Mouse (Mus musculus): ENCODE measurements at regions not wholly inside any gene's neighbourhood (a gene's known extent, or its start where the extent isn't known, plus 50 kb on each side); places are given as distances from the start of the nearest gene placed in this dataset.
A peak's percentile ranks its signal among the peaks of the same experiment; 100 is the strongest.

GRCm38 (mm10) chr1:88968142-88968541 is 102.1 kb upstream of the Sh3bp4 start:
- no peak for DNase-seq

- no peak for DNase-seq
These were observed 101.2 kb upstream of the Sh3bp4 start for GRCm38 (mm10) chr1:88969016-88969415.

- DNase-seq = no peak
These were observed 100.6 kb upstream of the Sh3bp4 start for GRCm38 (mm10) chr1:88969630-88970029.

DNA sequence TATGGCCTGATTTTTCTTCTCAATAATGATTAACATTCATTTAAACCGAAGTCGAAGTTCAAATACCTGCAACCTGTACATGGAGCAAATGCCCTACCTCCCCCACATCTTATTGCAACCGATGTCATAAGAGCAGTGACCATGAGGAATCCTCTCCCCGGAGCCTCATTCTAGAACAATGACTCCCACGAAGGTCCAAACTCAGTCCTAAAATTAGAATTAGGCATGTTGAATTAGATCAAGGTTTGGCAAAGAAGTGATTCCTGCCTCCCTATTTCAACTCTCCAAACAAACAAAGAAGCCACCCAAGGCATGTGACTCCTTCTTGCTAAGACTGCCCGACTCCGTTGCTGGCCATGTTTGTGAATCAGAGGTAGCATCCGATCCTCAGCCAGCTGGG is 94.1 kb upstream of the Sh3bp4 start:
- peak; percentile 30 for DNase-seq

DNA sequence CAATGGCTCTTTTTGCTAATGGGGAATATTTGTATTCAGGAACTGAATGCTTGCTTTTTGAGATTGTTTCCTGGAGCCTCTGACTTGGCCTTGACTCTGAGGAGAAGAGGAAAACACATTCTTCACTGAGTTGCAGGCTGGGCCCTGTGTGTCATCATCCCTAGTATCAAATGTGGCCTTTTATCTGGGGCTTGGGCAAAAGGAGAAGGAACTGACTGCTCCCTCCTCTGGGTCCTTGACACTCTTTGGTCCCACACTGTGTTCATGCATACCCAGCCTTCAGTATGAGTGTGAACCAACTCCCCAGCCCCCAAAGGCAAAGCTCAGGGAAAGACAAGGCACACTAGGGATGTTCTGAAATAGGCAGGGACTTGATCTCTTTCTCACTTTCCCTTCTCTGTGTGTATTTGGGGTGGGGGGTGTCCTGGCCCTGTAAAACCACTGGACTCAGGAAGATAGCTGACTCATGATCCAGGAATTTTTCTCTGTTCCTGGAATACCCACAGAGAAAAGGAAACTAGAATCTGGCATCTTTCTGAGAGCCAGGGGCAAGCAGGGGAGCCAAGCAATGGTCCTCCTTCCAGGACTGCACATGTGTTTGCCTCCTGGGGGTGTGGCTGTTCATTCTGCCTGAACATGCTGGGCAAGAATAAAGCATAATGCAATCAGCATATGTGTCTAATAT is 82.1 kb upstream of the Sh3bp4 start:
- DNase-seq = no peak

GRCm38 (mm10) chr1:88994588-88995331 is 75.5 kb upstream of the Sh3bp4 start:
- no peak for DNase-seq

DNA sequence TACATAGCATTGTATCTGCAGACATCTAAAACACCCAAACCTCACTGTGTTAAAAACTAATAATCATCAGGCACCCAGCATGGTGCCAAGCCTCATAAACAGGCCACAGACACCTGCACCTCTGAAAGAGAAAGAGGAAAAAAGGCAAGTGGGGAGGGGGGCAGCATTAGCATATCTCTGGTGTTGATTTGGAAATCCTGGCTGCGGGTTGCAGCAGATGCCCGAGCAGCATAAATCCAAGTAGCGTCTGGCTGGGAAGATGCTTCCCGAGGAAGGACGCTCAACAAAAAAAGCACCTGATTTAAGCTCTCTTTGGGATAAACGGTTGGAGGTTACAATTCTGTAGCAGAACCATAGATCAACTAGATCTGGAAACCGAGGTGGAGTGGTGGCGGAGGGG is 74.3 kb upstream of the Sh3bp4 start:
- no peak for DNase-seq

DNA sequence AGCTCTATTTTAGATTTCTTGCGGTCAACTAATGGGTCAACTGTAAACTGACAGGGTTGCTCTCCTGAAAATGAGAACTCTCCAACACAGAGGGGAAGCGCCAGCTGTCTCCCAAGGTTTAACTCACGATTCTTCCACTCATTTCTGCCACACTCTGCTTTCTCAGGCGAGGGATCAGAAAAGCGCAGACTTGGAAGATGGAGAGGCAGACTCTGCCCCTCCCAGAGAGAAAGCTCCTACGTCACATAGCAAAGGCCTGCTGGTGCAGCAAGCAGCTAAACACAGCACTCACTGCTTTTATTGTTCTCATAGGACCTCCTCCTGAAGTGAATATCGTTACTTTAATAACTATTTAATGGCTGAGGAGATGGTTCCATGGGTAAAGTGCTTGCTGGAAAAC is 73.6 kb upstream of the Sh3bp4 start:
- DNase-seq = no peak

- no peak for DNase-seq
These were observed 72.4 kb upstream of the Sh3bp4 start for GRCm38 (mm10) chr1:88997847-88998246.

- DNase-seq = no peak
These were observed 67.9 kb upstream of the Sh3bp4 start for GRCm38 (mm10) chr1:89002326-89002725.

DNA sequence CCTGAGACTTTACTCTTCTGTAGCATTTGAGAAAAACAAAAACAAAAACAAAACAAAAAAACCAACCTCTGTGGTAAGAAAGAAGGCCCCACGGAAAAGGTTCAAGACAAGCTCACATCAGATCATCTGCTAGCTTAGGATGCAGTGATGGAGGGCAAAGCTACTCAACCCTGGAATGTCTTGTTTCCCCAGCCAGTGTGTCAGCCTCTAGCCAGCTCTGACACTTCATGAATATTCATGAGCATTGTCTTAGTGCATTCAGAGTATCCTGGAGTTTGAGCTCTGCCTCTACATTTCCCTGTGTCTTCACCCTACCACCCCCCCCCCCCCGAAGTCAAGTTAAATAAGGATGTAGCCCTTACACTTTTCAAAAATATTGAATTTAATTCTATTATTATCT is 66.5 kb upstream of the Sh3bp4 start:
- no peak for DNase-seq

DNA sequence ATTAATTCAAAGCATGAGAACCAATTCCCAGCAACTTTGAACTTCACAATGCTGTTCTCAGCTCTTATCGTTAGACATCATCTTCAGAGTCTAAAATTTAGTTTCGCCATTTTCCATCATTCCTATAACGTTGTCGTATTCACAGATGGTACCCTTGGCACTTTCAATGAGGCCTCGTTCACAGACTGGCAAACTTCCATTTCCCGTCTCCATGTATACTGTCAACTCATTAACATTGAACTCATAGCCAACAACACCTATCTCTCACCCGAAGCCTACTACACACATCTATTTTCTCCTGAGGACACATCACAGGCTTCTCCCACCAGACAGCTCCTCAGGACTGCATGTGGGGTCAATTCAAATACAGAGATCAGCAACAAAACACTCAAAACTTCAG is 62.7 kb upstream of the Sh3bp4 start:
- DNase-seq = no peak

DNA sequence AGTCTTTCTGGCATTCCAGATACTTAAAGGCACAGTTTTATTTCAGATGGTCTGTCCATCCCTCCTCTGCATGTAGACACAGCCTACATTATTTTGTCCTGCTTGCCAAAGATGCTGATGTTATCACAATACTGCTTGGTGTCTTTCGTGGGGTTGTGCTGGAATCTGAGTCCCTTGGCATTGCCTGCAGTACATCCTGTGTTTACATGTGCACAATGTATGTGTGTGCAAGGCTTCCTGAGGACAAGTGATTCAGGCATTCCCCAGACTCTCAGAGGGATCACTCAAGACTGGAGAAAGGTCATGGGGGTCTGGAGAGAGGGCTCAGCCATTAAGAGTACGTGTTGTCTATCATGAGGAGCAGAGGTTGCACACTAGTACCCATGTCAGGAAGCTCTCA is 60.0 kb upstream of the Sh3bp4 start:
- DNase-seq = no peak

DNA sequence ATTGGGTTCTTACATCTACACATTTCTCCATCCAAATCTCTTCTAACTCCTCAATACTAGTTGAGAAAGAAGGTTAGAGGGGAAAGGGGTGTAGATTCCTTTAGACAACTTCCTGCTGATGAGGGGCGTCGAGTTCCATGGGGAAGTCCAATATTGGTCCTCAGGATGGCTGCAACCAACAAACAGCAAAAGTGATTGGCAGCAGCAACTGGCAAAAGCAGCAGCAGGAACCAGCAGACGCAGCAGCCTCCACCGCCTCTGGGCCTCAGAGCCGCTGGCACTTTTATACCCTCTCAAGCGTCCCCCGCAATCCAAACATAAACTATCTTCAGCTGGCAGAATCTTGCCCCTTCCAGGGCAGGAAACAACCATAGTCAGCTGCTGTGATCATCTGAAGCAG is 58.8 kb upstream of the Sh3bp4 start:
- no peak for DNase-seq

DNA sequence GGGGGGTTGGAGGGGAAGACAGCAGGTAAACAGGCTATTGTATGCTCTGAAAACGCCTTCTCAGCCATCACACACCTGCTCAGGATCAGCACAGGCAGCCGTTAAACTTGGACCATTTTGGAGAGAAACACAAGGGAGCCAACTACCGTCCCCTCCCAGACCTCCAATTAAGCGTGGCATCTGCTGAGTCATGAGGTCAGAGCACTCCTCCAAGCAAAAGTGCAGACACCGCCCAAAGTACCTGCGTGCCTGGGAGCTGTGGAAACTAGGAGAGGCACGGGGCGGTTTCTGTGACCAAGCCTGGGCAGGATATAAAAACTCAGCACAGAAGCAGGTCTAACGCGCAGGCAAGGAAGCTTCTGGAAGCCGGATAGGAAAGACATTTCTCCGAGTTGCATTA is 54.8 kb upstream of the Sh3bp4 start:
- DNase-seq = peak; percentile 86

DNA sequence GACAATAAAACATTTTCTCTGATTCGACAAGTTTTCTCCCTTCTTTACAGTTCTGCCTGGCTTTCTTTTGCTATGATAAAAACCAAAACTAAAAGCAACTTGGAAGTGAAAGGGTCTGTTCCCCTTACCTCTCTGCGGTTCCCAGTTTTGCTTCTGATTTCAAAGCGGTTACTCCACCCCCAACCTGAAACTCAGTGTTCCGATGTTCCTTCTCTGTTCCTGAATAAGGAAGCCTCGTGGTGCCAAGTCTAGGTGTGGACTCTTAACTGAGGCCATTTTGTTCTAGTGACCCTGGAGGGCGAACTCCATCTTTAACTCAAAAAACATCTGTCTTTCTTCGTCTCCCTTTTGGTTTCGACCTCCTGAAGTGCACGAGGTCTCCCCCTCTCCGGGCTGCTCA is 54.4 kb upstream of the Sh3bp4 start:
- peak; percentile 55 for DNase-seq

- peak; percentile 26 for DNase-seq
These were observed 50.3 kb upstream of the Sh3bp4 start for GRCm38 (mm10) chr1:89019778-89020373.
